In genomic region chr2:108980921-108981320, GRCm38 (mm10) we compare ENCODE assay signal across 28 mouse cellular contexts.
"Had no signal": no experiment of that assay in that cellular context is flagged by ENCODE, and none has a peak within 500 bp of the region (broad histone marks: within the 10 kb centered on the region; RNA-seq: fewer than 3 reads in every experiment).

No protein-coding gene starts in this region.

- ATAC-seq: forebrain, embryonic 13.5 days; forebrain, embryonic 14.5 days; forebrain, embryonic 15.5 days; forebrain, embryonic 16.5 days; forebrain, postnatal 0 days had no signal

- DNase-seq: cerebellum, adult 8-10 months; cerebellum, adult 9-10 months; cerebellum, adult 9-11 months; cerebellum, postnatal 10 days; cerebellum, postnatal 14 days; cerebellum, postnatal 25 days; cerebellum, postnatal 36 days; embryo, embryonic 11 days; forebrain, postnatal 0 days; gastrocnemius, adult 2 months; gastrocnemius, postnatal 10 days; gastrocnemius, postnatal 14 days; gastrocnemius, postnatal 25 days; gastrocnemius, postnatal 36 days; heart, adult 11 months; heart, adult 18-20 months; heart, adult 2 months had no signal

- H3K9me3 ChIP-seq: embryonic facial prominence, embryonic 10.5 days; embryonic facial prominence, embryonic 12.5 days; embryonic facial prominence, embryonic 13.5 days; embryonic facial prominence, embryonic 15.5 days; forebrain, embryonic 10.5 days; forebrain, embryonic 12.5 days; forebrain, embryonic 13.5 days; forebrain, embryonic 15.5 days had no signal

- H3K36me3 ChIP-seq: embryonic facial prominence, embryonic 10.5 days; embryonic facial prominence, embryonic 12.5 days; embryonic facial prominence, embryonic 13.5 days; embryonic facial prominence, embryonic 15.5 days; forebrain, embryonic 10.5 days; forebrain, embryonic 12.5 days; forebrain, embryonic 15.5 days had no signal

- H3K27ac ChIP-seq: embryonic facial prominence, embryonic 10.5 days; embryonic facial prominence, embryonic 12.5 days; embryonic facial prominence, embryonic 13.5 days; embryonic facial prominence, embryonic 15.5 days; forebrain, embryonic 10.5 days; forebrain, embryonic 12.5 days; forebrain, embryonic 13.5 days; forebrain, embryonic 15.5 days; gastrocnemius, adult 2 months; heart, adult 2 months had no signal

- H3K4me2 ChIP-seq: embryonic facial prominence, embryonic 12.5 days; embryonic facial prominence, embryonic 13.5 days; embryonic facial prominence, embryonic 15.5 days; forebrain, embryonic 12.5 days; forebrain, embryonic 13.5 days; forebrain, embryonic 15.5 days had no signal

- H3K9ac ChIP-seq: embryonic facial prominence, embryonic 12.5 days; embryonic facial prominence, embryonic 13.5 days; embryonic facial prominence, embryonic 15.5 days; forebrain, embryonic 12.5 days; forebrain, embryonic 13.5 days; forebrain, embryonic 15.5 days; forebrain, postnatal 0 days had no signal

- H3K4me3 ChIP-seq: embryonic facial prominence, embryonic 10.5 days; embryonic facial prominence, embryonic 12.5 days; embryonic facial prominence, embryonic 13.5 days; embryonic facial prominence, embryonic 15.5 days; erythroblast, embryonic 14.5 days; forebrain, embryonic 10.5 days; forebrain, embryonic 12.5 days; forebrain, embryonic 13.5 days; forebrain, embryonic 15.5 days; gastrocnemius, adult 2 months; heart, adult 2 months had no signal

- H3K27me3 ChIP-seq: embryonic facial prominence, embryonic 12.5 days; embryonic facial prominence, embryonic 13.5 days; embryonic facial prominence, embryonic 15.5 days; forebrain, embryonic 12.5 days; forebrain, embryonic 13.5 days; forebrain, embryonic 15.5 days had no signal

- H3K4me1 ChIP-seq: embryonic facial prominence, embryonic 10.5 days; embryonic facial prominence, embryonic 12.5 days; embryonic facial prominence, embryonic 13.5 days; embryonic facial prominence, embryonic 15.5 days; forebrain, embryonic 10.5 days; forebrain, embryonic 12.5 days; forebrain, embryonic 13.5 days; forebrain, embryonic 15.5 days had no signal
